Mouse (Mus musculus) layer of hippocampus, postnatal 25 days (tissue): ENCODE results near the gene Pop7. TPM values are rescaled to one million over a fixed set of nuclear protein-coding genes. Genes with fewer than 3 reads are reported as not detected.

Source experiments
- microRNA-seq, 2 experiments: library from miRNA; unstranded; fragments of <30 nt; microRNA quantifications; one replicate each; pipeline ENCODE4 v1.2.0; 2021
- total RNA-seq, 2 experiments: library from RNA; stranded (reverse); gene quantifications; 2 replicates each; pipeline ENCODE4 v1.2.3; 2021

Pop7 gene
- total RNA-seq, 2 experiments from 2014 or later, result 33.6 to 34.6 TPM

Small RNA genes within 50 kb of the gene (microRNA-seq; reads per million reads assigned to microRNA genes)
- gene Mir6418, result 1.8 to 2.8 reads per million in 2 experiments

Other genes starting within 250 kb of the Pop7 start
- 10 to 100 TPM; 63.8 to 67.6 TPM for gene Ache, start 215.0 kb downstream of the Pop7 start, total RNA-seq
- gene Ufsp1, start 207.9 kb downstream of the Pop7 start, total RNA-seq, result 10 to 100 TPM; 14.3 to 16.0 TPM
- 100 to 1,000 TPM; 164 to 213 TPM for gene Srrt, start 194.8 kb downstream of the Pop7 start, total RNA-seq
- gene Trip6, start 188.1 kb downstream of the Pop7 start, total RNA-seq, result 1 to 10 TPM; 4.6 to 6.4 TPM
- 10 to 100 TPM; 24.9 to 32.8 TPM for gene Slc12a9, start 168.9 kb downstream of the Pop7 start, total RNA-seq
- gene Ephb4, start 152.4 kb downstream of the Pop7 start, total RNA-seq, result 1 to 10 TPM; 5.1 to 6.3 TPM
- under 1 TPM; 0.14 to 0.22 TPM for gene Zan, start 25.5 kb downstream of the Pop7 start, total RNA-seq
- 10 to 100 TPM; 44.8 to 54.9 TPM for gene Gigyf1, start 16.0 kb upstream of the Pop7 start, total RNA-seq
- not detected for gene Epo, start 30.7 kb upstream of the Pop7 start, total RNA-seq
- gene Gnb2, start 31.0 kb upstream of the Pop7 start, total RNA-seq, result 100 to 1,000 TPM; 648 to 692 TPM
- gene Actl6b, start 51.0 kb upstream of the Pop7 start, total RNA-seq, result 100 to 1,000 TPM; 129 to 132 TPM
- 10 to 100 TPM; 13.3 to 15.8 TPM for gene Tfr2, start 67.3 kb upstream of the Pop7 start, total RNA-seq
- gene Mospd3, start 98.5 kb upstream of the Pop7 start, total RNA-seq, result 10 to 100 TPM; 33.6 TPM
- 1 to 10 TPM; 6.7 to 9.2 TPM for gene Pcolce, start 111.3 kb upstream of the Pop7 start, total RNA-seq
- gene Fbxo24, start 126.5 kb upstream of the Pop7 start, total RNA-seq, result under 1 TPM; 0.27 to 0.31 TPM
- 10 to 100 TPM; 19.3 to 23.5 TPM for gene Lrch4, start 126.6 kb upstream of the Pop7 start, total RNA-seq
- 10 to 100 TPM; 12.7 to 15.8 TPM for gene Gm20605, start 126.7 kb upstream of the Pop7 start, total RNA-seq
- 10 to 100 TPM in 1 of 2 experiments, 1 to 10 TPM in 1; 3.1 to 13.9 TPM for gene Sap25, start 138.8 kb upstream of the Pop7 start, total RNA-seq
- gene Irs3, start 143.2 kb upstream of the Pop7 start, total RNA-seq, result not detected
- gene Agfg2, start 182.2 kb upstream of the Pop7 start, total RNA-seq, result 10 to 100 TPM; 61.8 to 63.9 TPM
- 10 to 100 TPM; 63.9 to 65.5 TPM for gene Nyap1, start 239.1 kb upstream of the Pop7 start, total RNA-seq
- gene Tsc22d4, start 243.2 kb upstream of the Pop7 start, total RNA-seq, result 100 to 1,000 TPM; 203 to 214 TPM